Mouse (Mus musculus) testis, adult 2 months (tissue): ENCODE results near the gene Dglucy.

ENCODE experiments used
- CTCF ChIP-seq: fragments of 200-500 bp; IDR thresholded peaks from 2 replicates; pipeline ENCODE4 v1.5.1; 2012; ENCODE audit warnings: low read depth, mild to moderate bottlenecking, inconsistent platforms, low read length, moderate library complexity; ENCODE audit not compliant: control insufficient read depth, insufficient read depth, insufficient replicate concordance
- POLR2A ChIP-seq: fragments of 200-500 bp; IDR thresholded peaks from 2 replicates; pipeline ENCODE4 v1.6.1; 2012; ENCODE audit warnings: low read depth, mild to moderate bottlenecking, inconsistent platforms, low read length, moderate library complexity; ENCODE audit not compliant: control insufficient read depth

DNA sequence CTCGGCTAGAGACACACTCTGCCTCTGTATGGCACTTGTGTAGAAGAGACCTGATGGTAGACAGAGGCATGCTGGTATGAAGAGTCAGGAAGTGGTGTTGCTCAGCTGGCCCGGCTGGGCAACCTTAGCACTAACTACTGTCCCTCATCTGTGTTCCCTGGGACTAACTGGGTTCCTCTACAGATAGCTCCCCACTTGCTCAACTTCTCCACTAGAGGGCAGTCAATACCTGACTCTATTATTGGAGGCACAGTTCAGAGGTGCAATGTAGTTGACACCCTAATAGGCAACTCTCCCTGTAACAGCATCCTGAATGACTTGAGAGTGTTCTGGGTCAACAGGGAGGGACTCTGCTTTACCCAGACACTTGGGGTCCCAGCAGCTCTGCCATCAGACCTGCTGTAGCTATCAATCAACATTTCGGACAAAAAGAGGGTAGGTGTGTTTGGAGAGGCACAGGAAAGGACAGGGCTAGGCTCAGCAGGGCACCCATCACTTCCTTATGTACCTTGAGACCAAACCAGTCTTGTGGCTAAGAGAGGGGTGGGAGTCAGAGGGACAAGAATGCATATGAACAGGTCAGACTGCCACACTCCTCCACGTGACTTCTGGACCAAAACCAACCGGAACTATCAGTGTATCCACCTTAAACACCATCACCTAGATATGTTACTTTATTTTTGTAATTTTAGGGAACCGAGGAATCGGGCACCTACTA is 70.7 kb downstream of the Dglucy start:
- TF ChIP-seq CTCF: peak; percentile 39; the same call in 1 of the 2 replicates
- no peak for TF ChIP-seq POLR2A
